Mouse (Mus musculus): ENCODE data around the gene Smim17.
"Not testable (repeated sequence)": the region's sequence is repeated elsewhere in the genome, so short reads cannot be mapped to it uniquely, and the experiment has no call there.

The Smim17 gene

GRCm38 (mm10) chr7:6414626-6415441 lies 16.3 kb downstream of the Smim17 start:
- DNase-seq (ENCODE audit: low spot score in 2 of 2) = peak; percentile 82 to 83

- no peak for DNase-seq (ENCODE audit: low spot score in 2 of 2)
Observed at GRCm38 (mm10) chr7:6415442-6415787, 16.9 kb downstream of the Smim17 start.

GRCm38 (mm10) chr7:6419894-6420293 lies 21.4 kb downstream of the Smim17 start:
- DNase-seq (ENCODE audit: low spot score in 2 of 2) = no peak

- DNase-seq (ENCODE audit: low spot score in 2 of 2) = no peak
Observed at GRCm38 (mm10) chr7:6429381-6429780, 30.9 kb downstream of the Smim17 start.

GRCm38 (mm10) chr7:6430342-6430741 lies 31.8 kb downstream of the Smim17 start:
- DNase-seq (ENCODE audit: low spot score in 2 of 2) = no peak

DNA sequence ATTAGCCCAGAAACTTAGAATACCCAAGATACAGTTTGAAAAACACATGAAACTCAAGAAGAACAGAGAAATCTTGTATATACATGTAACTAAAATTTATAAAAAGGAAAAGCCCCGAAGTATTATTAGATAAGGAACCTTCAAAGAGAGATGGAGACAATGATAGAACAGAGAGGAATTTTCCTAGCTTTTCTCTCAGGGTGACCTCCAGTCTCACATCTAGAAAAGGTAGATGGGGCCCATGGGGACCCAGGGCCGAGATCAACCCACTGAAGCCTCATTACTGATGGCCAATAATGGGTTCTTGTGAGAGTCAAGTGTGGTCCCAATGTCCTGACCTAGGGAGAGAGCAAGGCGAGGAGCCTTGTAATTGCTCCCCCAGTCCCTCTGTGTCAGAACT lies 39.9 kb downstream of the Smim17 start, which contains the start of gene Olfr1344:
Olfr1344 (plus strand) TSS at position 301 of the 400 bp plus-strand sequence.
- no peak for DNase-seq (ENCODE audit: low spot score in 2 of 2)

- DNase-seq (ENCODE audit: low spot score in 2 of 2) = no peak
Observed at GRCm38 (mm10) chr7:6441173-6441572, 42.7 kb downstream of the Smim17 start.

DNA sequence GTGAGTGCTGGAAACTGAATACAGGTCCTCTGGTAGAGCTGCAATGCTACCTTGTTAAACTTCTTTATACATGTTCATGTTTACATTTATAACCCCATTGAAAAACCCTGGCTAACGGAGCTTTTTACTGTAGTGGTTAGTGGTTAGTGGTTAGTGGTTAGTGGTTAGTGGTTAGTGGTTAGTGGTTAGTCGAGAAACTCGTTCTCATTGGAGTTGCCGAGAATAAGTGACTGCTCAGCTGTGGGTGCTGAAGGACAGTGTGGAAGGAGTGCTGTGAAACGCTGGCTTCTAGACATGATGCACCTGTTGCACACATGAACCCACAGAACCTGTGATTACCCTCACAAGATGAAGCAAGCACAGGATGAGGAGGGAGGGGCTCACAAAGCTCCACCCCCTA lies 49.3 kb downstream of the Smim17 start:
- DNase-seq (ENCODE audit: low spot score in 2 of 2) = no peak

GRCm38 (mm10) chr7:6455868-6456267 lies 57.4 kb downstream of the Smim17 start, which contains the start of gene Olfr1336:
Olfr1336 (plus strand) TSS chr7:6456168.
- DNase-seq (ENCODE audit: low spot score in 2 of 2) = no peak

DNA sequence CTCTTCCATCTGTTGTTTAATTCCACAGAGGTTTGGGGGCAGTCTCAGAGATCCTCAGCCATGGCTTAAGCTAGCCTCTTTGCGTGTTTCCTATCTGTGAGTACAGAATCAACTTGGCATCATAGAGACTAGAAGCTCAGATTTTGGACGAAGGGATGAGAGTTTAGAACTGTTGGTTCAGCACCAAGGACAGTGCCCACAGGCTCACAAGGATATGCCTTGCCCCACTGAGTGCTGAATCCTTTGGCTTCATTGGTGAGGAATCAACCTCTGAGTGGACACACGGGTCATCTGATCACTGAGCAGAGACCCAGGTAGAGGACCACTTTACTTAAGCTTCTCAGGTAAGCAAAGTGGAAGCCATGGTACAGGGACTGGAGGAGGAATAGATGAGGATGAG lies 57.9 kb downstream of the Smim17 start:
- DNase-seq (ENCODE audit: low spot score in 2 of 2) = no peak

DNA sequence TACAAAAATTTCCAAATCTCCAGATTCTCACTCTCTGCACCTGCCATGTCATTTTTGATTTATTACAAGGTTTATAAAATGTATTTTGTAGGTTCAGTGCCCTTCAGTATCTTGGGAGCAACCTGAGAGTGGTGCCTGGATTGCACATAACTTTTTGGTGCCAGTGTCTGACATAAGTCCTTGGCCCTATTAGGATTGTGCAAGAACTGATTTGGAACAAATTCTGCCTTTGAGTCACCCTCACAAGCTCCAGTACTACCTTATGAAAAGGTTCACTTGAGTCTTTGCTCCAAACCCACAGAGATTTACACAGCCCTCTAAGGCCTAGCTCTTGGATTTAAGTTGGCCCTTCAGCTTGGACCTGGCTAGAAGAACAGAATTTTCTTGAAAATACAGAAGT lies 68.4 kb downstream of the Smim17 start, which contains the start of gene Olfr1346:
Olfr1346 (plus strand) TSS at position 151 of the 400 bp plus-strand sequence.
- DNase-seq (ENCODE audit: low spot score in 2 of 2) = no peak

- not testable (repeated sequence) for DNase-seq (ENCODE audit: low spot score in 2 of 2)
Observed at GRCm38 (mm10) chr7:6477633-6478032, 79.1 kb downstream of the Smim17 start.

Data from right cerebral cortex, postnatal 10 days (tissue).